27 mouse cellular contexts compared by ENCODE assay signal in genomic region chr11:4764476-4764875, GRCm38 (mm10). TPM values are rescaled to one million over a fixed set of nuclear protein-coding genes. Genes with fewer than 3 reads are reported as not detected.
DNase-seq lines count a peak whose midpoint lies in the region; ATAC-seq lines count a peak whose summit lies in the region.
"Had no signal": no experiment of that assay in that cellular context is flagged by ENCODE, and none has a peak within 500 bp of the region (broad histone marks: within the 10 kb centered on the region; RNA-seq: fewer than 3 reads in every experiment).

No protein-coding gene starts in this region.

- no peak overlapping the region for H3K4me2 ChIP-seq in neural tube, embryonic 13.5 days
- H3K4me2 ChIP-seq in neural tube, embryonic 15.5 days: no peak overlapping the region
- no peak overlapping the region for H3K4me2 ChIP-seq in heart, embryonic 11.5 days
- H3K4me2 ChIP-seq: embryonic facial prominence, embryonic 12.5 days; heart, embryonic 15.5 days; liver, embryonic 15.5 days; lung, embryonic 15.5 days had no signal

- ATAC-seq in neural tube, embryonic 13.5 days (ENCODE audit: low read depth): no peak
- no peak for ATAC-seq in neural tube, embryonic 15.5 days (ENCODE audit: low FRiP score)
- no peak for ATAC-seq in heart, embryonic 11.5 days (replicated peaks; ENCODE audit: insufficient number of reproducible peaks, low FRiP score, low TSS enrichment)
- ATAC-seq: hindbrain, postnatal 0 days; intestine, embryonic 16.5 days; Patski had no signal

- intact Hi-C loops in heart, postnatal 14 days (cut with DNase I): no loop called here

- H3K4me1 ChIP-seq in neural tube, embryonic 13.5 days (replicated peaks): peaks cover 36% of the 10 kb centered on the region
- peaks cover 34% of the 10 kb centered on the region for H3K4me1 ChIP-seq in neural tube, embryonic 15.5 days
- 0 out of 2 replicates have a peak, but pooled peaks cover 2% of the 10 kb centered on the region for H3K4me1 ChIP-seq in heart, embryonic 11.5 days (ENCODE audit: control insufficient read depth, insufficient read depth, low read length)
- H3K4me1 ChIP-seq: embryonic facial prominence, embryonic 12.5 days; liver, embryonic 15.5 days had no signal

- H3K27me3 ChIP-seq in neural tube, embryonic 13.5 days: no peaks in the 10 kb centered on the region
- H3K27me3 ChIP-seq in neural tube, embryonic 15.5 days (replicated peaks): no peaks in the 10 kb centered on the region
- H3K27me3 ChIP-seq in heart, embryonic 11.5 days (ENCODE audit: control insufficient read depth, insufficient read depth, low read length): peaks cover 29% of the 10 kb centered on the region
- H3K27me3 ChIP-seq: Patski had no signal

- H3K9me3 ChIP-seq in neural tube, embryonic 13.5 days: no peaks in the 10 kb centered on the region
- no peaks in the 10 kb centered on the region for H3K9me3 ChIP-seq in neural tube, embryonic 15.5 days (replicated peaks)
- H3K9me3 ChIP-seq in heart, embryonic 11.5 days (replicated peaks; ENCODE audit: control insufficient read depth, low read length): no peaks in the 10 kb centered on the region
- H3K9me3 ChIP-seq: embryonic facial prominence, embryonic 12.5 days; heart, embryonic 15.5 days; limb, embryonic 10.5 days; liver, embryonic 15.5 days; lung, embryonic 15.5 days; midbrain, embryonic 10.5 days had no signal

- peaks cover 15% of the 10 kb centered on the region for H3K36me3 ChIP-seq in neural tube, embryonic 13.5 days
- H3K36me3 ChIP-seq in neural tube, embryonic 15.5 days: 0 out of 2 replicates have a peak, but pooled peaks cover 4% of the 10 kb centered on the region
- no peaks in the 10 kb centered on the region for H3K36me3 ChIP-seq in heart, embryonic 11.5 days (ENCODE audit: control insufficient read depth, insufficient read depth, low read length)
- H3K36me3 ChIP-seq: heart, embryonic 15.5 days; liver, embryonic 15.5 days had no signal

- DNase-seq in cerebellum, adult 9-10 months: peak; percentile 19
- no peak for DNase-seq in cerebellum, adult 9-11 months
- DNase-seq in adrenal gland, postnatal 25 days: peak; percentile 23
- no peak for DNase-seq in heart, postnatal 14 days
- DNase-seq: gastrocnemius, postnatal 36 days; kidney, adult 9 months; kidney, postnatal 14 days; liver; thymus, adult 2 months; thymus, postnatal 4 days had no signal

- WGBS in neural tube, embryonic 13.5 days: 63% methylated on average over 5 of the region's 5 CpGs
- 67% methylated on average over 5 of the region's 5 CpGs for WGBS in neural tube, embryonic 15.5 days
- 46% methylated on average over 5 of the region's 5 CpGs for WGBS in heart, embryonic 11.5 days (ENCODE audit: insufficient replicate concordance)

- H3K9ac ChIP-seq in neural tube, embryonic 13.5 days: no peak overlapping the region
- H3K9ac ChIP-seq in neural tube, embryonic 15.5 days (replicated peaks): no peak overlapping the region
- no peak overlapping the region for H3K9ac ChIP-seq in heart, embryonic 11.5 days (ENCODE audit: low read depth, low read length)
- H3K9ac ChIP-seq: embryonic facial prominence, embryonic 12.5 days; heart, embryonic 15.5 days; liver, embryonic 15.5 days; lung, embryonic 15.5 days had no signal

- H3K27ac ChIP-seq in neural tube, embryonic 13.5 days (replicated peaks): peak overlapping the region; percentile 46; the same call in 1 of the 2 replicates
- no peak overlapping the region for H3K27ac ChIP-seq in neural tube, embryonic 15.5 days (replicated peaks)
- no peak overlapping the region for H3K27ac ChIP-seq in heart, embryonic 11.5 days (ENCODE audit: low read depth, low read length)
- H3K27ac ChIP-seq: embryonic facial prominence, embryonic 12.5 days; heart, embryonic 15.5 days; hindbrain, postnatal 0 days; limb, embryonic 10.5 days; liver, embryonic 15.5 days; lung, embryonic 15.5 days; macrophage; midbrain, embryonic 10.5 days; stomach, postnatal 0 days had no signal

- no peak overlapping the region for H3K4me3 ChIP-seq in neural tube, embryonic 13.5 days
- H3K4me3 ChIP-seq in neural tube, embryonic 15.5 days (replicated peaks): no peak overlapping the region
- no peak overlapping the region for H3K4me3 ChIP-seq in heart, embryonic 11.5 days (ENCODE audit: low read depth, low read length)
- H3K4me3 ChIP-seq: embryonic facial prominence, embryonic 12.5 days; heart, embryonic 15.5 days; limb, embryonic 10.5 days; liver, embryonic 15.5 days; lung, embryonic 15.5 days; midbrain, embryonic 10.5 days had no signal

RNA-seq across cellular contexts. Expression of gene Cabp7, which starts 17.9 kb away (rescaled TPM):
- 2.7 and 3.3 TPM in 2 replicates for polyA plus RNA-seq in neural tube, embryonic 13.5 days (2015; fragmentation: Nextera tagmentation; extraction: Ambion mirVana)
- polyA plus RNA-seq in neural tube, embryonic 15.5 days (2015; fragmentation: Nextera tagmentation; extraction: Ambion mirVana): 2.9 and 4.2 TPM in 2 replicates
- not detected in 2 replicates for total RNA-seq in adrenal gland, postnatal 25 days (2021)
- 0.10 and 0.14 TPM in 2 replicates for polyA plus RNA-seq in heart, embryonic 11.5 days (2014; fragmentation: Nextera tagmentation; extraction: Ambion mirVana)
- not detected for total RNA-seq in heart, postnatal 14 days (2021)
- total RNA-seq: heart, adult 8-10 months; hematopoietic stem cell, adult 5-6 weeks had no signal
- polyA plus RNA-seq: lung, embryonic 15.5 days; small intestine, adult 2 months had no signal

RNA-seq across cellular contexts. Expression of gene Zmat5, which starts 60.0 kb away (rescaled TPM):
- 61.5 and 72.6 TPM in 2 replicates for polyA plus RNA-seq in neural tube, embryonic 13.5 days (2015; fragmentation: Nextera tagmentation; extraction: Ambion mirVana)
- 60.9 and 65.3 TPM in 2 replicates for polyA plus RNA-seq in neural tube, embryonic 15.5 days (2015; fragmentation: Nextera tagmentation; extraction: Ambion mirVana)
- 53.1 and 55.3 TPM in 2 replicates for total RNA-seq in adrenal gland, postnatal 25 days (2021)
- polyA plus RNA-seq in heart, embryonic 11.5 days (2014; fragmentation: Nextera tagmentation; extraction: Ambion mirVana): 50.1 and 55.8 TPM in 2 replicates
- 10 to 100 TPM; 21.0 to 22.6 TPM for total RNA-seq in heart, postnatal 14 days (2021)

Comparison
In these comparisons a context has a peak if more than half of its experiments do, and no peak if none do; other contexts are left out.
1. DNase-seq: peak in cerebellum, adult 9-10 months (single experiment) and adrenal gland, postnatal 25 days (single experiment); none in cerebellum, adult 9-11 months (single experiment) and heart, postnatal 14 days (0 of 2).